Mouse (Mus musculus): Measurements from ENCODE around the gene Mrap2. TPM values are rescaled to one million over a fixed set of nuclear protein-coding genes. Genes with fewer than 3 reads are reported as not detected.
"Not testable (repeated sequence)": the region's sequence is repeated elsewhere in the genome, so short reads cannot be mapped to it uniquely, and the experiment has no call there.

Gene Mrap2
- not detected in 2 replicates for polyA plus RNA-seq (2016; fragmentation: Nextera tagmentation; extraction: Ambion mirVana)

DNA sequence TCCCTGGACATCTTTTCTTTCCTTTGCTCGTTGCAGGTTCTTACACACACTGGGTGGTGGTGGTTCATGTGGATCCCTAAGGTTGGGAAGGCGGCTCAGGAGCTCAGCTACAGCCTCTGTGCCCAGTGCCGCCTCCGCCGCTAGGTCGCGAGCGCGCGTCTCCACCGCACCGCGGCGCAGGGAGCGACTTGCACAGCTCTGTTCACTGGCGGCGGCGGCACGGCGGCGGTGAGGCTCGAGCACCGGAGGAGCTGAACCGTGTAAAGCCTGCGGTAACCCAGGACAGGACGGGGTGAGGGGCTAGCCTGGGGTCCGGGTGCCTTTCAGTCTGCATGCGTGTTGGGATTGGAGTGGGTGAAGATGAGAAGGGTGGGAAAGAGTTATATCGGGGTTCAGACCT is at the start of gene Mrap2:
Gene Mrap2, plus strand, starts transcription at position 201 of the 400 bp plus-strand sequence.
- H3K4me1 ChIP-seq, result peaks cover 5% of the 10 kb centered on the region; the same call in 1 of the 2 replicates
- H3K4me2 ChIP-seq, result peak within 1 kb of the TSS; percentile 43
- no peaks in the 10 kb centered on the region for H3K9me3 ChIP-seq (replicated peaks)
- H3K27ac ChIP-seq, result no peak within 1 kb of the TSS
- 1% methylated on average over 29 of the region's 29 CpGs for WGBS (ENCODE audit: insufficient replicate concordance)
- H3K4me3 ChIP-seq, result peak within 1 kb of the TSS; percentile 20; the same call in 1 of the 2 replicates
- H3K36me3 ChIP-seq, result no peaks in the 10 kb centered on the region
- no peak within 1 kb of the TSS for H3K9ac ChIP-seq
- peaks cover 40% of the 10 kb centered on the region for H3K27me3 ChIP-seq (replicated peaks)
- no peak for ATAC-seq

DNA sequence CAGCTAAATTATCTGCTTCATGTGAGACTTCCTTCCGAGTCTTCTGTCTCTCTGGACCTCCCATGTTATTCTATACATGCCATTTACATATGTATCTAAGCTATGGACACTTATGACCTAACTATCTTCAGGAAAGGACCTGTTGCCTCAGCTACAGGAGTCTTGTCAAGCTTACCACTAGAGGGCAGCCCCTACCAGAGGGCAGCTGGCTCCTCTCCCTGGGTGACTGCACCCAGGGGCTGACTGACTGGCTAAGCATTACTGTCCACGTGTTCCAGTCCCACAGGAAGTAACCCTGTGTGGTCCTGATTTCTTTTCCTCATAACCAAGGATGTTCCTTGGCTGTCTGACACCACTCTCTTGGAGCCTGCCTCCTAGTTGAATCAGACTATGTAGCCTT is 46.1 kb upstream of the Mrap2 start:
- H3K9ac ChIP-seq, result no peak overlapping the region
- 51% methylated on average over 2 of the region's 2 CpGs for WGBS (ENCODE audit: insufficient replicate concordance)
- ATAC-seq, result no peak

DNA sequence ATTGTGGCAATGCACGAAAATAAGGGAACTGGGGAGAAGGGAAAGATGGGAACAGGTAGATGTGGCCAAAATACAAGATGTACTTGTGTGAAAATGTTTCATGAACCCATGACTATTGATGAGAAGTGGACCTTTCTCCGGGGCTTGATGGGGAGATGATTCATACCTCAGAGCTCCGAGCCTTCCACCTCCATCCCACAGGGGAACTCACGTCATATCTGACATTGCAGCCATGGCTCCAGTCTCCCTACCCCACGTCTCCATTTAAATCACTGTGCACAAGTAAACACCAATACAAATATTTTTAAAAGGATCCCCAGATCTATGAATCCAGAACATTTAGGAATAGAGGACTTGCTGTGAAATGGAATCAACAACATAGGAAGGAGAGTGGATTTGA is 29.1 kb upstream of the Mrap2 start:
- Histone ChIP-seq H3K4me3 (no peak overlapping the region), H3K9ac (no peak overlapping the region), H3K9me3 (replicated peaks) (no peaks in the 10 kb centered on the region), H3K36me3 (no peaks in the 10 kb centered on the region), H3K4me2 (no peak overlapping the region), H3K27ac (no peak overlapping the region), H3K27me3 (replicated peaks) (no peaks in the 10 kb centered on the region), H3K4me1 (no peaks in the 10 kb centered on the region)
- no peak for ATAC-seq
- 64% methylated on average over 5 of the region's 5 CpGs for WGBS (ENCODE audit: insufficient replicate concordance)

More for the DNA sequence above, 46.1 kb upstream of the Mrap2 start:
- Histone ChIP-seq H3K4me3 (no peak overlapping the region), H3K27me3 (replicated peaks) (no peaks in the 10 kb centered on the region), H3K4me2 (no peak overlapping the region), H3K9me3 (replicated peaks) (no peaks in the 10 kb centered on the region), H3K4me1 (no peaks in the 10 kb centered on the region), H3K36me3 (no peaks in the 10 kb centered on the region), H3K27ac (no peak overlapping the region)

DNA sequence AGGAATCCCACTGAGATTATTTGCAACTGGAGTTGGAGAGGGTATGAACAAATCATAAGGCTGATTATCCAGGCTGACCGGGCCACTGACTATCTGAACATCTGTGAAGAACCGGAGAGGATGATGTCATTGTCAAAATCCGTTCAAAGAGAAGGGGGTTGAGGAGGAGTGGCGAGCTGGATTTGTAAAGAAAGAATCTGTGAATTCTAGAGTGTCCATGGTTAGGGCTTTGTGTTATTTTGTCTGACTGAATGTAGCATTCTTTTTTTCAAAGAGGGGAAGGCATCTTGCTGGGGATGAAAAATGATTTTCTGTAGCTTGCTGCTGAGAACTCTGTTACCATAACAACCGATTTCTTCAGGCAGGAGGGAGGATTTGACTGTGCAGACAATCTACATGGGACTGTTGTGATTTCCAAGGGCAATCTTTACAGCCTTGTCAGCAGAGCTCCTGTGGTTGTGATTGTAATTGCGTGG is 28.6 kb upstream of the Mrap2 start:
- Histone ChIP-seq H3K4me2 (no peak overlapping the region), H3K36me3 (no peaks in the 10 kb centered on the region), H3K27ac (no peak overlapping the region), H3K4me3 (no peak overlapping the region), H3K4me1 (no peaks in the 10 kb centered on the region), H3K9me3 (replicated peaks) (no peaks in the 10 kb centered on the region), H3K9ac (no peak overlapping the region), H3K27me3 (replicated peaks) (no peaks in the 10 kb centered on the region)
- ATAC-seq, result no peak
- 64% methylated on average over 6 of the region's 6 CpGs for WGBS (ENCODE audit: insufficient replicate concordance)

DNA sequence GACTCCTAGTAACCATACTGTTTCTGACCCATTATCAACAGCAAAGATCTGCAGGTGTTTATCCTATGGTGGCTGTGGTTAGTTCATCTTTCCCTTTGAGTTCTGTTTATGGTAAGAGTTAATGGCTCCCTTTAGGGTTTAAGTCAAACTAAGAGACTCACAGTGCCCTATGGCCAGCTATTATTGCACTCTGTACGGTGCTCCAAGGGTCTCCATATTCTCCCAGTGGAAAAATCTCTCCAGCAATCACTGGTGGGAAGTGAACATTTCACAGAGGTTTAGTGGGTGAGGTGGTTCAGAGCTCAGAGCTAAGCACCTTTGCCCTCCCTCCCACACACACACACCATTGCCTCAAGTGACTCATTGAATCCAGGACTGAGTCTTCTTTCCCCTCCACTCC is 28.1 kb upstream of the Mrap2 start:
- 70% methylated on average over 1 of the region's 1 CpGs for WGBS (ENCODE audit: insufficient replicate concordance)
- H3K4me1 ChIP-seq, result no peaks in the 10 kb centered on the region
- no peak overlapping the region for H3K4me2 ChIP-seq
- no peak overlapping the region for H3K27ac ChIP-seq
- ATAC-seq, result no peak
- H3K9ac ChIP-seq, result no peak overlapping the region
- H3K9me3 ChIP-seq (replicated peaks), result no peaks in the 10 kb centered on the region
- no peaks in the 10 kb centered on the region for H3K27me3 ChIP-seq (replicated peaks)
- H3K36me3 ChIP-seq, result no peaks in the 10 kb centered on the region
- H3K4me3 ChIP-seq, result no peak overlapping the region

DNA sequence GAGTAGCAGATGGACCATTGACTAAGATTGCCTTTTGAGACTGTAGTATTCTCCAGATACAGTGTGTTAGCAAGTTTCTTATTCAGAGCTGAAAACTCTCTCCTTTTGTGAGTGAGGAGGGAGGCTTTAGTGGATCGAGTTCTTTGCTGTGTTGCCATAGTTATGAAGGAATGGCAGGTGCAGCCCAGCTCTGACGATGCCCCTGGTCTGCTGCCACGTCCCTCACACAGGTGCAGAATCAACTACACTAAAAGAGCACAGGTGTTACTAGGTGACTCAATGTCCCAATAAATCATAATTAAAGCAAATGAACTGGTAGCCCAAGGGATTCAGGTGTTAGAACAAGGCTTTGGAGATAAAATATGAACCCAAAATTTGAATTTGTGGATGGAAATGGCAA is 25.1 kb upstream of the Mrap2 start:
- no peak overlapping the region for H3K4me3 ChIP-seq
- 69% methylated on average over 3 of the region's 3 CpGs for WGBS (ENCODE audit: insufficient replicate concordance)
- H3K9ac ChIP-seq, result no peak overlapping the region

DNA sequence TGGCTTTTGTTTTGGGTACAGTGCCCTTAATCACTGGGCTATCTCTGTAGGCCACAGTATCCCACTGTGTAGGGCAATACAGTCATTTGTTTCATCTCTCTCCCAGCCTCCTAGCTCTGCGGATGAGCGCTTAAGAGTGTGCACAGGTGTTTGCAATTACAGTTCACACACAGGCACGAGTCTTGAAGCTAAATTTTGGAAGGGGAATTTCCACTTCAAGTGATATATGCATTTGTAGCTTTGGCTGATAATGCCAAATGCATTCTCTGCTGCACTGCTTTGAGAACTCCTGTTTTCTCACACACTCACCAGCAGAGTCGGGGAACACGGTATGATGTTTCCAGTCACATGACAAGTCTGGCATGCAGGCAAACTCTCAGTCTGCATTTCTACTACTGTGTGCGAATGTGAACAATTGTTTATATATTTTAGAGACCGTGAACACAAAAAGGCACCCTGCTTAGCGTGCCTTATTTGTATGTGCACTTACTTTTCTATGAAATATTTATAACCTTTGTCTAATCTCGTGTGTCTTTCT is 22.1 kb upstream of the Mrap2 start:
- no peak overlapping the region for H3K4me2 ChIP-seq
- no peaks in the 10 kb centered on the region for H3K36me3 ChIP-seq
- no peak overlapping the region for H3K27ac ChIP-seq
- no peak overlapping the region for H3K9ac ChIP-seq
- no peak overlapping the region for H3K4me3 ChIP-seq
- H3K27me3 ChIP-seq (replicated peaks), result no peaks in the 10 kb centered on the region
- no peaks in the 10 kb centered on the region for H3K9me3 ChIP-seq (replicated peaks)
- no peaks in the 10 kb centered on the region for H3K4me1 ChIP-seq
- no peak for ATAC-seq
- WGBS (ENCODE audit: insufficient replicate concordance), result 65% methylated on average over 9 of the region's 9 CpGs

More for the DNA sequence above, 25.1 kb upstream of the Mrap2 start:
- no peak for ATAC-seq
- H3K4me2 ChIP-seq, result no peak overlapping the region
- no peaks in the 10 kb centered on the region for H3K27me3 ChIP-seq (replicated peaks)
- H3K27ac ChIP-seq, result no peak overlapping the region
- H3K4me1 ChIP-seq, result no peaks in the 10 kb centered on the region
- no peaks in the 10 kb centered on the region for H3K36me3 ChIP-seq
- H3K9me3 ChIP-seq (replicated peaks), result no peaks in the 10 kb centered on the region

DNA sequence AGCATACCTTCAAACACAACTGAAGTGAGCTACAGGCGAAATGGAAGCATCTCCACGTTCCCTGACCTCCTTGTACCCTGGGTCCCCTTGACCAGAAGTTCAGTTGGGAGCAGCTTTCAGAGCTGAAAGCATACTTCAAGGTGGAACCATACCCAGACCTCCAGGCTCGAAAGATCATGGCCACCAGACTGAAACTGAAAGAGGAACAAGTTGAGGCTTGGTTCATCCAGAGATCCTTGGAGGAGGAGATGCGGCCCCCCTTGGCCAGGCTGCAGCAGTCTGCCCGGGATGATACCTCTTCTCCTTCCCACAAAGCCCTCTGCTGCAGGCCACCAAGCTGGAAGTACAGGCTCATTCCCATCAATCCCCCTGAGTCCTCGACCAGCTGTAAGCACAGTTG is 17.1 kb upstream of the Mrap2 start:
- H3K36me3 ChIP-seq; H3K4me2 ChIP-seq; H3K27ac ChIP-seq; H3K9me3 ChIP-seq (replicated peaks); ATAC-seq; H3K4me1 ChIP-seq; H3K4me3 ChIP-seq; H3K27me3 ChIP-seq (replicated peaks); H3K9ac ChIP-seq: not testable (repeated sequence)
- WGBS (ENCODE audit: insufficient replicate concordance), result 45% methylated on average over 6 of the region's 6 CpGs

DNA sequence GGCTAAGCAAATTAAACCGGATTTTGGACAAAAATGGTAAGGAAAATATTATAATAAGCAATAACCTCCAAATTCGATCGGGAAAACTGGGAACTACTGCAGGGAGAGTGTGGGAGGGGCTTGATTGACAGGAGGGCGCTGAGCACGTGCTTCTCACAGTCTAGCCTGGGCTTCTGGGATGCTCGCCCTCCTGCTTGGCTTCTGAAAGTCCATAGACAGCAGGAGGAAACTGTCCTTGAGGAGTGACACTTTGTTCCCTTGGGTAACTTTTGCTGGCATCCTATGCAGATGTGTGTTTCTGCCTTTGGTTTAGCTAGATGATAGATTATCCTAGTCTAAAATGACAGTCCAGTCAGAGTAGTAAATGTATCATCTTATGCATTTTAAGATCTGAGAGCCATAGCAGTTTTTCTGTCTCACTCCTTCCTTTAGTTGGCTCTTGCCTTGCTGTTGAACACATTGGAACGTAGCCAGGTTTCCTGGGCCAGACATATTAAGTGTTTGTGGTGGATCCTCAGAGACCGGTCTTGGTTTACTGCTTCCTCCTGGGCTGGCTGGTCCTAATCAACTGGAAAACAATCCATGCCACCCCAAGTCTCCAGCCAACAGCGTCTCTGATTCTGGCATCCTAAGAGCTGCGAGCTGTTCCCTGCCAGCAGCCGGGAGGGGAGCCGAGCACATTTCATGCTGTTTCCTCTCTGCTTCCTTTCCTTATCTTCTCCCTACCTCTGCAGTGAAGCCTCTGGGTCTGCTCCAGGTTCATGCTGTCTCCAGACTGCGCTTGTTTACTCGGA is 8.1 kb upstream of the Mrap2 start:
- Histone ChIP-seq H3K9me3 (replicated peaks) (no peaks in the 10 kb centered on the region), H3K36me3 (no peaks in the 10 kb centered on the region), H3K27me3 (replicated peaks) (no peaks in the 10 kb centered on the region), H3K9ac (no peak overlapping the region), H3K4me3 (no peak overlapping the region), H3K27ac (no peak overlapping the region), H3K4me2 (no peak overlapping the region), H3K4me1 (no peaks in the 10 kb centered on the region)
- no peak for ATAC-seq
- 49% methylated on average over 14 of the region's 14 CpGs for WGBS (ENCODE audit: insufficient replicate concordance)

DNA sequence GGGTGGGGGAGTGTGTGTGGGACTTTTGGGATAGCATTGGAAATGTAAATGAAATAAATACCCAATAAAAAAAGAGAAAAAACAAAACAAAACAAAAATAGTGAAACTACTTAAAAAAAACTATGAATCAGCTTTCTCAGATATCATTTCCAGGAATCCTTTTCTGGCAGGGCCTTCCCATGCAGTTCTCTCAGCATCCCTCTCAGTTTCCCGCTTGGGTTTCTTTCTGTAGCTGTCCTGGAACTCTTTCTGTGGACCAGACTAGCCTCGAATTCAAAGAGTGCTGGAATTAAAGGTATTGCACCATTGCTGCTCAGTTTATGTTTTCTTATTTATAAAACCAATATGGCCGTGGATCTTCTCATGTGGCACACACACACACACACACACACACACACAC is 1.0 kb upstream of the Mrap2 start:
- no peak for ATAC-seq
- Histone ChIP-seq H3K4me3 (no peak overlapping the region), H3K9me3 (replicated peaks) (no peaks in the 10 kb centered on the region), H3K36me3 (no peaks in the 10 kb centered on the region), H3K4me1 (peaks cover 5% of the 10 kb centered on the region; the same call in 1 of the 2 replicates), H3K27ac (no peak overlapping the region), H3K4me2 (no peak overlapping the region), H3K9ac (no peak overlapping the region), H3K27me3 (replicated peaks) (peaks cover 40% of the 10 kb centered on the region)
- WGBS (ENCODE audit: insufficient replicate concordance), result 59% methylated on average over 3 of the region's 3 CpGs

DNA sequence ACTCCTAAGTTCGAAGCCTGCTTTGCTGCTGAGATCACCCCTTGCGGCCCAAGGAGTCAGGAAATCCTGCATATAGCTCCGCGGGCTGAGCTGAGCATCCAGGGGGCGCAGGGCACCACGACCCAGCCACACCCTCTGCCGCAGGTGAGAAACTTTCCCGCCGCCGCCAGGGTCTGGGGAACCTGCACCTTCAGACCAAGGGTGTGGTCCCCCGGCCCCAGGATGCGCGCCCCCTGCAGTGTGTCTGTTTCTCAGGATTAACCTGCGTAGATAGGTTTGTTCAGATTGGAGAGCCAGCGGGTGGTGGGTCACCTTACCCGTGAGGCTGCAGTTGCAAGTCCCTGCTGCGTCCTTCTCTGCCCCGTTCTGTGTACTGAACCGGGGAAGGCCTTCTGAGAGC is 426 bp downstream of the Mrap2 start:
- H3K27me3 ChIP-seq (replicated peaks), result peaks cover 40% of the 10 kb centered on the region
- peaks cover 5% of the 10 kb centered on the region; the same call in 1 of the 2 replicates for H3K4me1 ChIP-seq
- H3K36me3 ChIP-seq, result no peaks in the 10 kb centered on the region
- no peaks in the 10 kb centered on the region for H3K9me3 ChIP-seq (replicated peaks)
- H3K4me3 ChIP-seq, result peak overlapping the region; percentile 20; the same call in 1 of the 2 replicates
- ATAC-seq, result no peak
- H3K9ac ChIP-seq, result no peak overlapping the region
- 4% methylated on average over 19 of the region's 19 CpGs for WGBS (ENCODE audit: insufficient replicate concordance)
- no peak overlapping the region for H3K27ac ChIP-seq
- H3K4me2 ChIP-seq, result peak overlapping the region; percentile 43

DNA sequence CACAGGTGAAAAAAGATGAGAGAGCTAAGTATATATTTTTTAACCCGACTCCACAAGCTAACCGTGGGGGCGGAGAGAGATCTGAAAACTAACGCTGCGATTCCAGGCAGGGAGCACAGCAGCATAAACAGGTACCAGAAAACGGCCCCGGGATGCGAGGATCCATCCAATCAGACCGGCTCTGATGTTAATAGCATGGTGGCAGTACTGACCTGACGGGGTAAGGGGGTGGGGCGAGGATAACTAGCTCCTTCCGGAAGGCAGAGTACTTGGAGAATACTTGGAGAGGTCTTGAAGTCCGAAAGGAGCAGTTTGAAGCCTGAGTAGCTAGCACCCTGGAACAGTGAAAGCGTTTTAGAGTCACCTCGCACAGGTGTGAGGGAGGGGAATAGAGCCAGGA is 1.1 kb downstream of the Mrap2 start:
- no peak overlapping the region for H3K4me3 ChIP-seq
- H3K4me2 ChIP-seq, result no peak overlapping the region

More for the DNA sequence above, 1.1 kb downstream of the Mrap2 start:
- Histone ChIP-seq H3K27me3 (replicated peaks) (peaks cover 40% of the 10 kb centered on the region), H3K27ac (no peak overlapping the region), H3K9ac (no peak overlapping the region), H3K9me3 (replicated peaks) (no peaks in the 10 kb centered on the region), H3K36me3 (no peaks in the 10 kb centered on the region), H3K4me1 (peaks cover 5% of the 10 kb centered on the region; the same call in 1 of the 2 replicates)
- no peak for ATAC-seq
- 10% methylated on average over 15 of the region's 15 CpGs for WGBS (ENCODE audit: insufficient replicate concordance)

Data from liver, embryonic 12.5 days (tissue).